Mouse (Mus musculus) liver, adult 2 months (tissue): ENCODE results near the gene Herc3.

Experiments
- CTCF ChIP-seq: fragments of 200-500 bp; IDR thresholded peaks from 2 replicates; pipeline ENCODE4 v1.5.1; 2011; ENCODE audit warnings: low read depth, low read length, control low read depth
- POLR2A ChIP-seq: fragments of 200-500 bp; IDR thresholded peaks from 2 replicates; pipeline ENCODE4 v1.6.1; 2011; ENCODE audit warnings: low read length, control low read depth; ENCODE audit not compliant: insufficient read depth; ENCODE audit errors: extremely low read depth

DNA sequence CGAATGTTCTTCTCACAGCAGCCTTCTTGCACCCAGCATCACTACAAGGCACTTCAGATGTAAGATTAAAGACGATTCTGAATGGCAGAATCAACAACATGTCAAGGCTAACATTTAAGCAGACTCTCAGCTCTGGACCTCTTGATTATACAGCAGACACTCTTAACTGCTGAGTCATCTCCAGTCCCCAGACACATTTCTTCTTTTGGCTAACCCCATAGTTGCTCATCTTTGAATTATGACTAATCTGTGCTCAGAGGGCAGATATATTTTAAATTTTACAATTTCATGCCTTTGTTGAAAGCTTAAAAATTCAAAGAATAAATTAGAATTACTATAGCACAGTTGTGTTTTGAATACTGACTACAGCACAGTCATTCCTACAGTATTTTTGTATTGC lies 9.9 kb downstream of the Herc3 start:
- TF ChIP-seq CTCF: no peak
- no peak for TF ChIP-seq POLR2A
